Mouse (Mus musculus): ENCODE results near the gene Mcrip2.

GRCm38 (mm10) chr17:25825311-25825710 is 43.3 kb downstream of the Mcrip2 start:
- TF ChIP-seq POLR2A (IDR thresholded peaks at IDR 0.05; ENCODE audit: control insufficient read depth, extremely low read depth, insufficient read depth, low read length, poor library complexity): no peak
- TF ChIP-seq CTCF (IDR thresholded peaks at IDR 0.05; ENCODE audit: borderline replicate concordance, control insufficient read depth, extremely low read depth, insufficient read depth, low read length, poor library complexity): no peak
